Mouse (Mus musculus) cerebellum, adult 9-11 months (tissue): ENCODE data around the gene Zfand2b.

Experiments
- DNase-seq: peaks from one replicate; pipeline ENCODE4 v3.0.0; 2022

Gene Zfand2b

GRCm38 (mm10) chr1:75168093-75168471 is 364 bp upstream of the Zfand2b start:
- DNase-seq = no peak

GRCm38 (mm10) chr1:75179334-75180104 is 11.1 kb downstream of the Zfand2b start:
- peak; percentile 75 for DNase-seq

GRCm38 (mm10) chr1:75180105-75180590 is 11.7 kb downstream of the Zfand2b start, which contains the start of gene Abcb6:
TSS of gene Abcb6 (minus strand) at chr1:75180392.
- DNase-seq = peak; percentile 90

GRCm38 (mm10) chr1:75180741-75181140 is 12.3 kb downstream of the Zfand2b start:
- no peak for DNase-seq

GRCm38 (mm10) chr1:75181377-75181870 is 13.0 kb downstream of the Zfand2b start:
- peak; percentile 47 for DNase-seq

- no peak for DNase-seq
These were observed 13.7 kb downstream of the Zfand2b start for GRCm38 (mm10) chr1:75182160-75182559.

- peak; percentile 57 for DNase-seq
These were observed 17.0 kb downstream of the Zfand2b start for GRCm38 (mm10) chr1:75185495-75185894.

- no peak for DNase-seq
These were observed 18.7 kb downstream of the Zfand2b start for GRCm38 (mm10) chr1:75187126-75187525.

GRCm38 (mm10) chr1:75187914-75188483 is 19.6 kb downstream of the Zfand2b start:
- DNase-seq = no peak

- DNase-seq = no peak
These were observed 22.1 kb downstream of the Zfand2b start for GRCm38 (mm10) chr1:75190577-75190976.

GRCm38 (mm10) chr1:75191258-75191621 is 22.8 kb downstream of the Zfand2b start:
- DNase-seq = no peak

- peak; percentile 99 for DNase-seq
These were observed 23.4 kb downstream of the Zfand2b start, which contains the start of the genes Ankzf1 and Atg9a for GRCm38 (mm10) chr1:75191622-75192402. TSS of gene Ankzf1 (plus strand) at chr1:75192151. TSS of gene Atg9a (minus strand) at chr1:75192196.

GRCm38 (mm10) chr1:75192452-75192851 is 24.0 kb downstream of the Zfand2b start:
- peak; percentile 59 for DNase-seq

GRCm38 (mm10) chr1:75201236-75201635 is 32.8 kb downstream of the Zfand2b start:
- no peak for DNase-seq

- DNase-seq = no peak
These were observed 40.7 kb downstream of the Zfand2b start for GRCm38 (mm10) chr1:75208967-75209678.

GRCm38 (mm10) chr1:75210136-75211087 is 42.0 kb downstream of the Zfand2b start, which contains the start of the genes Glb1l and Stk16:
TSS of gene Glb1l (minus strand) at chr1:75210813.
TSS of gene Stk16 (plus strand) at chr1:75210838.
- DNase-seq = peak; percentile 95

- DNase-seq = no peak
These were observed 42.8 kb downstream of the Zfand2b start for GRCm38 (mm10) chr1:75211141-75211708.

GRCm38 (mm10) chr1:75212542-75212941 is 44.1 kb downstream of the Zfand2b start:
- DNase-seq = no peak

GRCm38 (mm10) chr1:75213096-75213495 is 44.6 kb downstream of the Zfand2b start:
- DNase-seq = no peak

- DNase-seq = no peak
These were observed 46.0 kb downstream of the Zfand2b start for GRCm38 (mm10) chr1:75214442-75214841.

- peak; percentile 67 for DNase-seq
These were observed 46.4 kb downstream of the Zfand2b start for GRCm38 (mm10) chr1:75214886-75215285.
